Mouse (Mus musculus) brain, embryonic 14.5 days (tissue): ENCODE measurements around the gene Pdk4.

ENCODE experiments used
- CTCF ChIP-seq: fragments of 200-500 bp; IDR thresholded peaks from 2 replicates; pipeline ENCODE4 v1.5.1; 2012; ENCODE audit warnings: inconsistent platforms, mild to moderate bottlenecking, moderate library complexity, borderline replicate concordance; ENCODE audit not compliant: insufficient read depth, insufficient read length; ENCODE audit errors: extremely low read depth
- POLR2A ChIP-seq: fragments of 200-500 bp; IDR thresholded peaks from 2 replicates; pipeline ENCODE4 v1.6.1; 2012; ENCODE audit warnings: mild to moderate bottlenecking, inconsistent platforms, borderline replicate concordance; ENCODE audit not compliant: poor library complexity, insufficient read depth, insufficient read length, severe bottlenecking; ENCODE audit errors: extremely low read depth

- TF ChIP-seq CTCF (no peak), POLR2A (no peak)
These were observed 54.9 kb downstream of the Pdk4 start for GRCm38 (mm10) chr6:5441221-5441620.
